Mouse (Mus musculus) forebrain, embryonic 16.5 days (tissue): ENCODE measurements around the gene Cul3. TPM values are rescaled to one million over a fixed set of nuclear protein-coding genes. Genes with fewer than 3 reads are reported as not detected.

ENCODE experiments used
- ATAC-seq: fragments of 200-750 bp; cut with Nextera tagmentation; 2 replicates; pipeline ENCODE4 v1.8.0; 2017; ENCODE audit warnings: mild to moderate bottlenecking, moderate library complexity
- H3K27ac ChIP-seq: fragments of 300-500 bp; sonication (generic); 2 replicates; pipeline ENCODE4 v1.5.1; 2014; ENCODE audit warnings: low read length, control low read depth
- H3K27me3 ChIP-seq: fragments of 300-500 bp; sonication (generic); replicated peaks from 2 replicates; pipeline ENCODE4 v1.6.1; 2014; ENCODE audit warnings: low read length; ENCODE audit not compliant: control insufficient read depth, insufficient read depth
- H3K36me3 ChIP-seq: fragments of 300-500 bp; sonication (generic); 2 replicates; pipeline ENCODE4 v1.6.1; 2014; ENCODE audit not compliant: control insufficient read depth, insufficient read depth
- H3K4me1 ChIP-seq: fragments of 300-500 bp; sonication (generic); replicated peaks from 2 replicates; pipeline ENCODE4 v1.6.1; 2014; ENCODE audit warnings: low read length; ENCODE audit not compliant: control insufficient read depth, insufficient read depth
- H3K4me2 ChIP-seq: fragments of 300-500 bp; sonication (generic); 2 replicates; pipeline ENCODE4 v1.6.1; 2014; ENCODE audit warnings: mild to moderate bottlenecking, low read length, control low read depth
- H3K4me3 ChIP-seq: fragments of 300-500 bp; sonication (generic); replicated peaks from 2 replicates; pipeline ENCODE4 v1.5.1; 2014; ENCODE audit warnings: mild to moderate bottlenecking, low read length, control low read depth
- H3K9ac ChIP-seq: fragments of 300-500 bp; sonication (generic); replicated peaks from 2 replicates; pipeline ENCODE4 v1.6.1; 2014; ENCODE audit warnings: low read depth, low read length, control low read depth
- H3K9me3 ChIP-seq: fragments of 300-500 bp; sonication (generic); 2 replicates; pipeline ENCODE4 v1.6.1; 2016; ENCODE audit warnings: low read length; ENCODE audit not compliant: control insufficient read depth
- WGBS: fragments of 180-500 bp; shearing (Covaris S2); extraction: QIAGEN DNeasy Blood & Tissue Kit; methylation state at CpG from one replicate; pipeline ENCODE4 v1.1.7; 2014; 5-methylcytosine and 5-hydroxymethylcytosine counted together
- polyA plus RNA-seq: library from polyadenylated mRNA; unstranded; fragments of >200 nt; fragmentation: Nextera tagmentation; extraction: Ambion mirVana; gene quantifications from 2 replicates; pipeline ENCODE4 v1.2.1, GENCODE M21; 2015

Gene Cul3
- polyA plus RNA-seq, 1 experiment from 2014 or later, result 28.5 TPM

- ATAC-seq, result no peak
- H3K36me3 ChIP-seq, result no peaks in the 10 kb centered on the region
- H3K9ac ChIP-seq, result no peak overlapping the region
- H3K4me2 ChIP-seq, result no peak overlapping the region
- no peak overlapping the region for H3K27ac ChIP-seq
- H3K9me3 ChIP-seq, result no peaks in the 10 kb centered on the region
- no peaks in the 10 kb centered on the region for H3K27me3 ChIP-seq
- H3K4me1 ChIP-seq, result no peaks in the 10 kb centered on the region
- no peak overlapping the region for H3K4me3 ChIP-seq
These were observed 93.1 kb downstream of the Cul3 start for GRCm38 (mm10) chr1:80247131-80247530.

DNA sequence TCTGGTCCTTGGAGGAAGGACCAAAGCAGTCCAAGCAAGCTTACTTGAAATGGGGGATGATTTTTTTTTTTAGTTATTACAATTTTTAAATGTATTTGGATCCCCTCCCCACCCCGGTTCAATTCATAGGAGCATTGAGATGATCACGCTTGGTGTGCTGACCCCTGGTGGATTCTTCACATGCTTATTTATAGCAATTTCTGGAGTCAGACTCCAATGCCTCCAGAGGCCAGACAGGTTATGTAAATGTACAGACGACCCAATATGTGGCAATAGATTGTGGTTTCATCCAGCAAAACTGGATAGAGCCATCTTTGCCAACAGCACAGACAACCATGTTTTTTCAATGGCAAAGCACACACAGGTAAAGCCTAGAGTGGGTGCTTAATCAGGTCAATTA, 96.2 kb downstream of the Cul3 start:
- H3K36me3 ChIP-seq, result no peaks in the 10 kb centered on the region
- no peaks in the 10 kb centered on the region for H3K9me3 ChIP-seq
- H3K4me3 ChIP-seq, result no peak overlapping the region
- H3K9ac ChIP-seq, result no peak overlapping the region
- no peak for ATAC-seq
- no peak overlapping the region for H3K4me2 ChIP-seq
- H3K27me3 ChIP-seq, result no peaks in the 10 kb centered on the region; the same call in 1 of the 2 replicates
- 73% methylated on average over 3 of the region's 3 CpGs for WGBS
- no peak overlapping the region for H3K27ac ChIP-seq
- no peaks in the 10 kb centered on the region for H3K4me1 ChIP-seq

GRCm38 (mm10) chr1:80241579-80241978, 98.7 kb downstream of the Cul3 start:
- no peaks in the 10 kb centered on the region for H3K9me3 ChIP-seq
- H3K27ac ChIP-seq, result no peak overlapping the region
- H3K36me3 ChIP-seq, result no peaks in the 10 kb centered on the region
- H3K27me3 ChIP-seq, result no peaks in the 10 kb centered on the region; the same call in 1 of the 2 replicates
- H3K4me2 ChIP-seq, result no peak overlapping the region
- H3K4me1 ChIP-seq, result no peaks in the 10 kb centered on the region; the same call in 1 of the 2 replicates
- H3K9ac ChIP-seq, result no peak overlapping the region
- no peak overlapping the region for H3K4me3 ChIP-seq
- 97% methylated on average over 6 of the region's 6 CpGs for WGBS
- no peak for ATAC-seq

- H3K4me3 ChIP-seq, result no peak overlapping the region
- H3K4me2 ChIP-seq, result no peak overlapping the region
- H3K9ac ChIP-seq, result no peak overlapping the region
- no peak for ATAC-seq
- H3K36me3 ChIP-seq, result no peaks in the 10 kb centered on the region
- H3K27me3 ChIP-seq, result no peaks in the 10 kb centered on the region; the same call in 1 of the 2 replicates
- H3K9me3 ChIP-seq, result no peaks in the 10 kb centered on the region
- 15% methylated on average over 12 of the region's 12 CpGs for WGBS
- peaks cover 7% of the 10 kb centered on the region; the same call in 1 of the 2 replicates for H3K4me1 ChIP-seq
- no peak overlapping the region for H3K27ac ChIP-seq
These were observed 100.1 kb downstream of the Cul3 start for GRCm38 (mm10) chr1:80240017-80240660.

DNA sequence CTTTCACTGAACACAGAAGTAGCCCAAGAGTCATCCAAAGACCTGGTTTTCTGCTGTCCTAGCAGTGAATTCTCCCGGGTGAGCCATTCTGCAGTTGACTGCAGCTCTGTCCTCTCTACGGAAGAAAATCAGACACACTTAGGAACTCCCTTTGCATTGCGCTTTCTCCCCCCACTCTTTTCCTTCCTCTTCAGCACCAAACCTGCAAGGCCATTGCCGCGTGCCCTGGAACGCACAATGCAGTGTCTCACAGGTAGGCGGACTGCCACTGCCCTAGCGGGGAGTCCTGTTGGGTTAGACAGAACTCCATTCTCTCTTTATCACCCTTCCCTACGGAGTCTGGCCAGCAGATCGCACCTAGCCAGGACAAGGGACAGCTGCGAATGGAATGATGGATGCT, 100.8 kb downstream of the Cul3 start:
- H3K9ac ChIP-seq, result no peak overlapping the region
- no peaks in the 10 kb centered on the region for H3K9me3 ChIP-seq
- peaks cover 7% of the 10 kb centered on the region; the same call in 1 of the 2 replicates for H3K4me1 ChIP-seq
- H3K4me3 ChIP-seq, result no peak overlapping the region
- H3K27me3 ChIP-seq, result no peaks in the 10 kb centered on the region; the same call in 1 of the 2 replicates
- no peak overlapping the region for H3K4me2 ChIP-seq
- no peak for ATAC-seq
- H3K27ac ChIP-seq, result no peak overlapping the region
- 80% methylated on average over 11 of the region's 11 CpGs for WGBS
- H3K36me3 ChIP-seq, result no peaks in the 10 kb centered on the region

GRCm38 (mm10) chr1:80236951-80237702, 103.2 kb downstream of the Cul3 start:
- peaks cover 7% of the 10 kb centered on the region; the same call in 1 of the 2 replicates for H3K4me1 ChIP-seq
- no peak overlapping the region for H3K4me2 ChIP-seq
- H3K9me3 ChIP-seq, result no peaks in the 10 kb centered on the region
- no peak overlapping the region for H3K4me3 ChIP-seq
- peak; percentile 53; the same call in 1 of the 2 replicates for ATAC-seq
- WGBS, result 27% methylated on average over 11 of the region's 11 CpGs
- no peaks in the 10 kb centered on the region; the same call in 1 of the 2 replicates for H3K27me3 ChIP-seq
- no peak overlapping the region for H3K27ac ChIP-seq
- H3K9ac ChIP-seq, result no peak overlapping the region
- H3K36me3 ChIP-seq, result no peaks in the 10 kb centered on the region

DNA sequence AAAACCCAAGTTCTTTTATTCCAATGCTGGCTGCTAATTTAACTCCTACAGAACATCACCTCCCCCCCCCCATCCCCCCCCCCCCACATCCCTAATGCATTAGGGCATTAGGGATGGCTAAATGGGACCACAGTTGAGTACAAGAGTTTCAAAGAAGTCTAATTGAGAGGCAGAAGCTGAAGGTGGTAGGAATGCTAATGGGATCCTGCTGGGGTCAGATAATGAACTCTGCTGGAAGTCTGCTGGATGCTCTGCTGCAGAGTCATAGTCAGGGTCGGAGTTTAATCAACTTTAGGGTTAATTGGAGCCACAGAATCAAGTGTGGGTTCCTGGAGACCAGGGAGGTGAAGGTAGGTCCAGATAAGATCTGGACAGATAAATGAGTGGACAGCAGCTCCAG, 104.2 kb downstream of the Cul3 start:
- Histone ChIP-seq H3K4me1 (peaks cover 7% of the 10 kb centered on the region; the same call in 1 of the 2 replicates), H3K9ac (no peak overlapping the region), H3K27ac (no peak overlapping the region), H3K9me3 (no peaks in the 10 kb centered on the region), H3K4me2 (no peak overlapping the region), H3K27me3 (no peaks in the 10 kb centered on the region; the same call in 1 of the 2 replicates), H3K36me3 (no peaks in the 10 kb centered on the region), H3K4me3 (no peak overlapping the region)
- ATAC-seq, result no peak
- 4% methylated on average over 1 of the region's 1 CpGs for WGBS

- no peak for ATAC-seq
- H3K4me1 ChIP-seq, result no peaks in the 10 kb centered on the region
- 57% methylated on average over 1 of the region's 1 CpGs for WGBS
- H3K4me2 ChIP-seq, result no peak overlapping the region
- H3K27me3 ChIP-seq, result no peaks in the 10 kb centered on the region
- H3K27ac ChIP-seq, result no peak overlapping the region
- no peak overlapping the region for H3K9ac ChIP-seq
- no peak overlapping the region for H3K4me3 ChIP-seq
- H3K9me3 ChIP-seq, result no peaks in the 10 kb centered on the region
- H3K36me3 ChIP-seq, result no peaks in the 10 kb centered on the region
These were observed 109.7 kb downstream of the Cul3 start for GRCm38 (mm10) chr1:80230612-80231011.

GRCm38 (mm10) chr1:80224839-80225412, 115.4 kb downstream of the Cul3 start:
- Histone ChIP-seq H3K27ac (no peak overlapping the region), H3K4me3 (no peak overlapping the region), H3K36me3 (no peaks in the 10 kb centered on the region), H3K9me3 (no peaks in the 10 kb centered on the region), H3K9ac (no peak overlapping the region), H3K4me2 (no peak overlapping the region), H3K27me3 (no peaks in the 10 kb centered on the region), H3K4me1 (peaks cover 3% of the 10 kb centered on the region; the same call in 1 of the 2 replicates)
- 27% methylated on average over 3 of the region's 3 CpGs for WGBS
- no peak for ATAC-seq
